Mouse (Mus musculus): ENCODE results near the gene Rbak.
"Not testable (repeated sequence)": the region's sequence is repeated elsewhere in the genome, so short reads cannot be mapped to it uniquely, and the experiment has no call there.

The Rbak gene

GRCm38 (mm10) chr5:143134216-143135010 is 46.2 kb downstream of the Rbak start:
- not testable (repeated sequence) for DNase-seq

GRCm38 (mm10) chr5:143132935-143133514 is 47.5 kb downstream of the Rbak start:
- no peak for DNase-seq

- no peak for DNase-seq
Observed at GRCm38 (mm10) chr5:143130342-143130741, 50.2 kb downstream of the Rbak start.

GRCm38 (mm10) chr5:143129101-143129500 is 51.5 kb downstream of the Rbak start:
- DNase-seq, result no peak

- no peak for DNase-seq
Observed at GRCm38 (mm10) chr5:143127837-143128236, 52.7 kb downstream of the Rbak start.

- DNase-seq, result no peak
Observed at GRCm38 (mm10) chr5:143126908-143127307, 53.7 kb downstream of the Rbak start.

- DNase-seq, result no peak
Observed at GRCm38 (mm10) chr5:143126089-143126488, 54.5 kb downstream of the Rbak start.

GRCm38 (mm10) chr5:143125601-143126000 is 55.0 kb downstream of the Rbak start:
- no peak for DNase-seq

- no peak for DNase-seq
Observed at GRCm38 (mm10) chr5:143124805-143125378, 55.7 kb downstream of the Rbak start.

- DNase-seq, result no peak
Observed at GRCm38 (mm10) chr5:143122673-143123072, 57.9 kb downstream of the Rbak start.
